Comparison of ENCODE assay signal across 7 mouse cellular contexts in the genomic region with DNA sequence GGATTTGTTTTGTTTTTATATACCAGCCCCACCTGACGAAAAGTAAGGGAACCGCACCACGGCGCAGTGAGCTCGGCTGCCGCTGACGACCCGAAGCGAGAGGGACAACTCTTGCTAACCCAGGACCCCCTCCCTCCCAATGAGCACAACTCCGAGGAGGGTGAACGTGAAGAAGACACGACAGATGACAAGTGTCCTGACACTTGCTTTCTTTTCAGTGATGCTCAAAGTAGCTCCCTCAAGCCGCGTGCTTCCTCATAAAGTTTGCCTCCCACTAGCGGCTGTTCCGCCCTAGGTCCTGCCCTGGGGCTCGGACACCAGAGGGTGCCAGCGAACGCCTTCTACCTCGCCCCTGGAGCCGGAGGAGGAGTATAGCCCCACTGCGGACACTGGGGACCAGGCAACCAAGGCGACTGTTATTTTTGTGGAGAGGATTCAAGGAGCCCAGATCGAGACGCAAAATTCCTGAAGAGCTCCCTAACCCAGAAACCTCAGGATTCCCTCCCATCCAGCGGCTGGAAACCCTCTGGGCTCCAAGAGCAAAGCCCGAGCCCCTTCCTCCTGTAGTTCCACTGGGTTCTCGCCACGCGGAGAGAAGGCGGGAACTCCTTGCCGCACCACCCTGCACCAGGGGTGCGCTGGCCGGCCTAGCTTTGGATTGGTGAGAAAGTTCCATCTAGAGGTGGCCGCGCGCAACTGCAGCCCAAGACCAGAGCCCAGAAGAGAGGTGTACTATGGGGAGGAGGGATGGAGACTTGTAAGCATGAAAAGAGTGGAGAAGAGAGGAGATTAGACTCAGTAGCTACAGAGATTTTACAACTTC. TPM values are rescaled to one million over a fixed set of nuclear protein-coding genes. Genes with fewer than 3 reads are reported as not detected.
A peak's percentile ranks its signal among the peaks of the same experiment; 100 is the strongest.
DNase-seq lines count a peak whose midpoint lies in the region; ATAC-seq lines count a peak whose summit lies in the region.

No protein-coding gene starts in this region.

- H3K27me3 ChIP-seq in intestine, embryonic 16.5 days (replicated peaks; ENCODE audit: control insufficient read depth, insufficient read depth, low read length) = peaks cover 37% of the 10 kb centered on the region
- H3K27me3 ChIP-seq in midbrain, embryonic 11.5 days (ENCODE audit: control insufficient read depth, insufficient read depth, low read length) = peaks cover 28% of the 10 kb centered on the region

- DNase-seq in adrenal gland, adult 2 months = peak; percentile 82
- peak; percentile 93 for DNase-seq in embryo, embryonic 11 days
- peak; percentile 58 to 61 for DNase-seq in gastrocnemius, postnatal 36 days
- peak; percentile 87 to 88 for DNase-seq in left cerebral cortex, postnatal 36 days (ENCODE audit: low spot score in 2 of 2)
- peak; percentile 98 for DNase-seq in midbrain, embryonic 11.5 days (ENCODE audit: low spot score, missing footprints)
- peak; percentile 29 for DNase-seq in skeletal muscle tissue, adult 2 months (ENCODE audit: low read depth, low spot score)

- peak overlapping the region; percentile 60 for H3K4me3 ChIP-seq in intestine, embryonic 16.5 days (ENCODE audit: low read length)
- H3K4me3 ChIP-seq in midbrain, embryonic 11.5 days (ENCODE audit: low read depth, low read length) = peak overlapping the region; percentile 49

- intact Hi-C loops in gastrocnemius, postnatal 36 days (cut with DNase I) = no loop called here
- intact Hi-C loops in left cerebral cortex, postnatal 36 days (cut with DNase I) = loop anchor here (2.0 kb wide), 1 partner anchor 479 kb away; no protein-coding TSS in a partner anchor

- WGBS in intestine, embryonic 16.5 days = under 1% methylated on average over 37 of the region's 37 CpGs
- WGBS in midbrain, embryonic 11.5 days = 1% methylated on average over 37 of the region's 37 CpGs

- ATAC-seq in intestine, embryonic 16.5 days = peak; percentile 96
- peak; percentile 90 for ATAC-seq in midbrain, embryonic 11.5 days (ENCODE audit: low FRiP score)

- no peaks in the 10 kb centered on the region for H3K36me3 ChIP-seq in intestine, embryonic 16.5 days (ENCODE audit: control insufficient read depth, insufficient read depth, low read length)
- no peaks in the 10 kb centered on the region for H3K36me3 ChIP-seq in midbrain, embryonic 11.5 days (ENCODE audit: control insufficient read depth, insufficient read depth, low read length)

- H3K4me2 ChIP-seq in intestine, embryonic 16.5 days (ENCODE audit: low read depth, low read length) = peak overlapping the region; percentile 96
- H3K4me2 ChIP-seq in midbrain, embryonic 11.5 days = peak overlapping the region; percentile 91

- H3K9me3 ChIP-seq in intestine, embryonic 16.5 days (ENCODE audit: control insufficient read depth, low read length) = no peaks in the 10 kb centered on the region
- H3K9me3 ChIP-seq in midbrain, embryonic 11.5 days (ENCODE audit: control insufficient read depth, low read length) = no peaks in the 10 kb centered on the region

- H3K4me1 ChIP-seq in intestine, embryonic 16.5 days (ENCODE audit: control insufficient read depth, insufficient read depth, low read length) = peaks cover 12% of the 10 kb centered on the region; the same call in 1 of the 2 replicates
- H3K4me1 ChIP-seq in midbrain, embryonic 11.5 days (ENCODE audit: control insufficient read depth, insufficient read depth, low read length) = peaks cover 17% of the 10 kb centered on the region

- no peak overlapping the region for H3K27ac ChIP-seq in intestine, embryonic 16.5 days (ENCODE audit: low read length)
- H3K27ac ChIP-seq in midbrain, embryonic 11.5 days (ENCODE audit: low read depth, low read length) = no peak overlapping the region

- peak overlapping the region; percentile 59 for H3K9ac ChIP-seq in intestine, embryonic 16.5 days (ENCODE audit: low read depth, low read length)
- H3K9ac ChIP-seq in midbrain, embryonic 11.5 days (ENCODE audit: low read length) = peak overlapping the region; percentile 57

RNA-seq across cellular contexts. Expression of a gene that starts 0.6 kb away (rescaled TPM):
- under 1 TPM; 0.55 to 0.75 TPM for total RNA-seq in adrenal gland, adult 2 months (2021)
- polyA plus RNA-seq in adrenal gland, adult 2 months (2012; rRNA removed) = 0.03 TPM in 1 of 2 replicates, not detected in the other
- under 1 TPM; 0.13 to 0.52 TPM for total RNA-seq in gastrocnemius, postnatal 36 days (2021)
- 2.6 and 3.7 TPM in 2 replicates for polyA plus RNA-seq in intestine, embryonic 16.5 days (2015; fragmentation: Nextera tagmentation; extraction: Ambion mirVana)
- 10 to 100 TPM; 24.5 to 26.3 TPM for total RNA-seq in left cerebral cortex, postnatal 36 days (2021)
- 3.0 and 3.5 TPM in 2 replicates for polyA plus RNA-seq in midbrain, embryonic 11.5 days (2014; fragmentation: Nextera tagmentation; extraction: Ambion mirVana)

Comparison
In these comparisons a context has a peak if more than half of its experiments do, and no peak if none do; other contexts are left out.
1. DNase-seq: peak in every context shown above with its lines; median percentile 98 in midbrain, embryonic 11.5 days; 93 in embryo, embryonic 11 days; 88 in left cerebral cortex, postnatal 36 days; 82 in adrenal gland, adult 2 months; 60 in gastrocnemius, postnatal 36 days; 29 in skeletal muscle tissue, adult 2 months.
2. RNA of a gene that starts 0.6 kb away (total RNA-seq): 24.5 to 26.3 TPM in left cerebral cortex, postnatal 36 days; 0.55 to 0.75 TPM in adrenal gland, adult 2 months and 0.13 to 0.52 TPM in gastrocnemius, postnatal 36 days; every median in the first group is over 10 times any median in the second.